Mouse (Mus musculus): ENCODE data around the gene Zfp956. TPM values are rescaled to one million over a fixed set of nuclear protein-coding genes. Genes with fewer than 3 reads are reported as not detected.
A peak's percentile ranks its signal among the peaks of the same experiment; 100 is the strongest.

Gene Zfp956
- polyA plus RNA-seq (2014; fragmentation: Nextera tagmentation; extraction: Ambion mirVana), result 9.7 and 11.1 TPM in 2 replicates

DNA sequence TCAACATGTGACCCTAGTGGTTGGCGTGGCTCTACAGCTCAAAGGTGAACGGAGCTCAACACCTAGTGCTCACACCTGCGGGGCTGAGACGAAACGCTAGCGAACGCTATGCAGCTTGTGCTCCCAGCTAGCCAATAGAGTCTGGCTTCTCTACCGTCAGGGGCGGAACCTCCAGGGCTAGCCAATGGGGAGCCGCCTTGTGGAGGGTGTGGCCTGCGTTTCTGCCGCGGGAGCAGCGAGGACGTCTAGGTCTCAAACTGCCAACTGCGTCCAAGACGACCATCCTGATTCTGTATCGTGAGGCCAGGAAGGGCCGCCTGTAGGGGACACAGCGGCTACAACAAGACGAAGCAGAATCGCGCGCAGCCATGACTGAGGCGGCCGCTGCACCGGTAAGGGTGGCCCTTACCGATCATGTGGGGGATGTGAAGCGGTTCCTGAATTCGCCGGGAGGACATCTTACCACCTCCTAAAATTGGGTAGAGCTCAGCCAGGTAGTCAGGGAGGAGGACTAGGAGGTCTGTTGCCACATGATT lies at the start of gene Zfp956:
TSS of gene Zfp956 (plus strand) at position 200 of the 536 bp plus-strand sequence.
- H3K4me1 ChIP-seq (replicated peaks; ENCODE audit: control insufficient read depth, insufficient read depth, low read length), result peaks cover 3% of the 10 kb centered on the region; the same call in 1 of the 2 replicates
- ATAC-seq (replicated peaks; ENCODE audit: low FRiP score, low TSS enrichment, low read depth) (peak; percentile 99), DNase-seq (ENCODE audit: low spot score) (peak; percentile 94)
- H3K4me3 ChIP-seq (ENCODE audit: low read depth, low read length), result peak within 1 kb of the TSS; percentile 84
- H3K9ac ChIP-seq (ENCODE audit: low read length), result peak within 1 kb of the TSS; percentile 76
- peak within 1 kb of the TSS; percentile 80 for H3K27ac ChIP-seq (ENCODE audit: low read depth)
- no peaks in the 10 kb centered on the region for H3K9me3 ChIP-seq (ENCODE audit: control insufficient read depth, low read length)
- peaks cover 19% of the 10 kb centered on the region; the same call in 1 of the 2 replicates for H3K36me3 ChIP-seq (ENCODE audit: control insufficient read depth, insufficient read depth, low read length)
- H3K27me3 ChIP-seq (replicated peaks; ENCODE audit: control insufficient read depth, insufficient read depth, low read length), result no peaks in the 10 kb centered on the region
- H3K4me2 ChIP-seq (ENCODE audit: low read length), result peak within 1 kb of the TSS; percentile 88
- WGBS, result under 1% methylated on average over 31 of the region's 31 CpGs

DNA sequence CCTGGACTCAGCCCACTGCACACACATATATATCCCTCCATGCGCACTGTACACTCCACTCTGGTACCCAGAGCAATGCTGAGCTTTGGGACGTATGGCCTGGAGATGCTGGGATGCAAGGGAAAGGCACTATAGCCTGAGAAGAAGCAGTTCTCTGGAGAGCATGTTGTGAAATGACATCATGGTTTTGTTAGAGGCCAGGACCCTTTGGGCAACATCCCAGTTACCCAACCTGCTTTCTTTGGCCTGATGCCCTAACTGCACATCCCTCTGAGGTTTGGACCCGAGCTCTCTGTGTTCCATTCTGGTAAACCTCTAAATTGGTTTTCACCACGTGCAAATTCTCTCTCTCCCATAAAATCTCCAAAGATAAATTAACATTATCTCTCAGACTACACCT lies 49.6 kb upstream of the Zfp956 start:
- no peak overlapping the region for H3K9ac ChIP-seq (ENCODE audit: low read length)
- no peaks in the 10 kb centered on the region for H3K4me1 ChIP-seq (replicated peaks; ENCODE audit: control insufficient read depth, insufficient read depth, low read length)
- peaks cover 77% of the 10 kb centered on the region for H3K36me3 ChIP-seq (ENCODE audit: control insufficient read depth, insufficient read depth, low read length)
- DNase-seq (ENCODE audit: low spot score) (no peak), ATAC-seq (replicated peaks; ENCODE audit: low FRiP score, low TSS enrichment, low read depth) (no peak)
- 77% methylated on average over 4 of the region's 4 CpGs for WGBS
- no peaks in the 10 kb centered on the region for H3K27me3 ChIP-seq (replicated peaks; ENCODE audit: control insufficient read depth, insufficient read depth, low read length)
- no peak overlapping the region for H3K4me2 ChIP-seq (ENCODE audit: low read length)
- no peaks in the 10 kb centered on the region for H3K9me3 ChIP-seq (ENCODE audit: control insufficient read depth, low read length)
- no peak overlapping the region for H3K27ac ChIP-seq (ENCODE audit: low read depth)
- H3K4me3 ChIP-seq (ENCODE audit: low read depth, low read length), result no peak overlapping the region

DNA sequence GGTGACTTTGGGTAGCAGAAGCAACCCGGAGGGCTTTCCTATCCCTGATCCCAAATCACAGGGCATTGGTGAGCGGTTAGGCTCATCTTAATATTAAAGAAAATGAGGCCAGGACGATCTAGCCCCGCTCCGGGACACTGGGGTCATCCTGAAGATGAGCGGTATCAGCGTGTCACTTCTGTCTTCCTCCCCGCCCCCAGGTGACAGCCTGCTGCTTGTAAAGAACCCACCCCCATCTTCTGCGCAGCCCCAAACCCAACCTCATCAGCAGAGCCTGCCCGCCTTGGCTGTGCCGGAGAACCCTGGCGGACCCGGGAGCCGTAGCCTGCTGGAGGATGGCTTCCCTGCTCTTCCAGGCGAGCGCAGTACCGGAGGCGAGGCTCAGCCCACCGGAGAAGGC lies 48.8 kb upstream of the Zfp956 start:
- no peak overlapping the region for H3K4me3 ChIP-seq (ENCODE audit: low read depth, low read length)
- no peak overlapping the region for H3K9ac ChIP-seq (ENCODE audit: low read length)
- H3K36me3 ChIP-seq (ENCODE audit: control insufficient read depth, insufficient read depth, low read length), result peaks cover 71% of the 10 kb centered on the region
- no peak overlapping the region for H3K4me2 ChIP-seq (ENCODE audit: low read length)
- no peaks in the 10 kb centered on the region for H3K9me3 ChIP-seq (ENCODE audit: control insufficient read depth, low read length)
- H3K27ac ChIP-seq (ENCODE audit: low read depth), result no peak overlapping the region
- DNase-seq (ENCODE audit: low spot score), result no peak
- ATAC-seq (replicated peaks; ENCODE audit: low FRiP score, low TSS enrichment, low read depth), result no peak
- no peaks in the 10 kb centered on the region for H3K4me1 ChIP-seq (replicated peaks; ENCODE audit: control insufficient read depth, insufficient read depth, low read length)
- 51% methylated on average over 19 of the region's 19 CpGs for WGBS
- H3K27me3 ChIP-seq (replicated peaks; ENCODE audit: control insufficient read depth, insufficient read depth, low read length), result no peaks in the 10 kb centered on the region

DNA sequence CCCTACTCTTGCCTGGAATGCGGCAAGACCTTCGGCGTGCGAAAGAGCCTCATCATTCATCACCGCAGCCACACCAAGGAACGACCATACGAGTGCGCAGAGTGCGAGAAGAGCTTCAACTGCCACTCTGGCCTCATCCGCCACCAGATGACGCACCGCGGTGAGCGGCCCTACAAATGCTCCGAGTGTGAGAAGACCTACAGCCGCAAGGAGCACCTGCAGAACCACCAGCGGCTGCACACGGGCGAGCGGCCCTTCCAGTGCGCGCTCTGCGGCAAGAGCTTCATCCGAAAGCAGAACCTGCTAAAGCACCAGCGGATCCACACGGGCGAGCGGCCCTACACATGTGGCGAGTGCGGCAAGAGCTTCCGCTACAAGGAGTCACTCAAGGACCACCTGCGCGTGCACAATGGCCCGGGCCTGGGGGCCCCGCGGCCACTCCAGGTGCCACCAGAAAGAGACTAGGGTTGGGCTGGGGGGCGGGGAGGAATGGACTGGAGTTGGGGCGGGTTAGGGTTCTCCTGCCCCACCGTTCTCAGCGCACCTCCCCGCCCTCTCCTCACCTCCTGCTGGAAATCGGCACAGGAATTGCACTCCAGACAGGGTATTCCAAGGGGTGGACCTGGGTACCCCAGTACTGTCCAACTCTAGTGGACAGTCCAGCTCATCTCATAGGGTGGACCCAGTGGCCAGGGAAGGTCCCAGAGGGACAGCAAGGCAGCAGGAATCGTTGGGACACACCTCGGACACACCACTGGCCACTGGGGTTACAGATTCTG lies 48.1 kb upstream of the Zfp956 start:
- Histone ChIP-seq H3K27me3 (replicated peaks; ENCODE audit: control insufficient read depth, insufficient read depth, low read length) (no peaks in the 10 kb centered on the region), H3K4me1 (replicated peaks; ENCODE audit: control insufficient read depth, insufficient read depth, low read length) (no peaks in the 10 kb centered on the region), H3K4me2 (ENCODE audit: low read length) (no peak overlapping the region), H3K9me3 (ENCODE audit: control insufficient read depth, low read length) (no peaks in the 10 kb centered on the region), H3K4me3 (ENCODE audit: low read depth, low read length) (no peak overlapping the region), H3K36me3 (ENCODE audit: control insufficient read depth, insufficient read depth, low read length) (peaks cover 64% of the 10 kb centered on the region), H3K9ac (ENCODE audit: low read length) (no peak overlapping the region), H3K27ac (ENCODE audit: low read depth) (no peak overlapping the region)
- WGBS, result 66% methylated on average over 44 of the region's 44 CpGs
- ATAC-seq (replicated peaks; ENCODE audit: low FRiP score, low TSS enrichment, low read depth) (no peak), DNase-seq (ENCODE audit: low spot score) (no peak)

DNA sequence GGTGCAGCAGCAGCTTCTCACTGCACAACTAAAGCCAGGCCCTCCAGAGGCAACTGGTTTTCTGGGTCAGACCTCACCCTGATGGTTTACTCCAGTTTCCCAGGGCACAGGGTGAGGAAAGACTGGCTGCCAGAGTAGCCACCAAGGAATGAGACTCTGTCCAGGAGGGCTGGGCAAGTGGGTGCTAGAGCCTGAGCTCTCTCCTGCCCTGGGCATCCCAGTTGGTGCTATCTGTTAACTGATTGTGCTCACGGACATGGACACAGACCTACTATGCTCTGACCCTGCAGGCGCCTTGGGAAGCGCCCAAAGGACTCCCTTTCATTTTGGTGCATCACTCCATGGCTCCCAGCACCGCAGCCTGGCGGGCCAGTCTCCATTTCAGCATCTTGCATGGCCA lies 46.9 kb upstream of the Zfp956 start:
- WGBS, result 98% methylated on average over 5 of the region's 5 CpGs
- peaks cover 61% of the 10 kb centered on the region for H3K36me3 ChIP-seq (ENCODE audit: control insufficient read depth, insufficient read depth, low read length)
- H3K9me3 ChIP-seq (ENCODE audit: control insufficient read depth, low read length), result no peaks in the 10 kb centered on the region
- H3K9ac ChIP-seq (ENCODE audit: low read length), result no peak overlapping the region
- H3K4me1 ChIP-seq (replicated peaks; ENCODE audit: control insufficient read depth, insufficient read depth, low read length), result no peaks in the 10 kb centered on the region
- H3K4me3 ChIP-seq (ENCODE audit: low read depth, low read length), result no peak overlapping the region
- no peak overlapping the region for H3K4me2 ChIP-seq (ENCODE audit: low read length)
- no peaks in the 10 kb centered on the region for H3K27me3 ChIP-seq (replicated peaks; ENCODE audit: control insufficient read depth, insufficient read depth, low read length)
- H3K27ac ChIP-seq (ENCODE audit: low read depth), result no peak overlapping the region
- ATAC-seq (replicated peaks; ENCODE audit: low FRiP score, low TSS enrichment, low read depth), result no peak
- DNase-seq (ENCODE audit: low spot score), result no peak

DNA sequence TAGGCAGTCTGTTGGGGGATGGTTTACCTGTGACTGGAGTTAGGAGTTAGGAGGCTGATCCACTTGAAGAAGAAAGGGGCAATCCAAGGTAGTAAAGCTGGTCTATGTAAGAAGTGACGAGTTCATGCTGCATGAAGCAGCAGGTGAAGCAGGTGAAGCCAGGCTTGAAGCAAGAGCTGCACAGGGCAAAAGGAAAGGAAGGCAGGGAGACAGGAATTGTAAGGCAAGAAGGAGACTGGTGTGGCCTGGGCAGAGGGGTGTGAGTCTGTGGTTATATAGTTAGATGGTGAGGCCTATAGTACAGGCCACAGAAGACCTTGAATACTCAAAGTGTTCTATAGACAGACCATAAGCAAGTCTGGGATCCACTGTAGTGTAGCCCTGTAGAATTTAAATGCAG lies 44.2 kb upstream of the Zfp956 start:
- H3K4me1 ChIP-seq (replicated peaks; ENCODE audit: control insufficient read depth, insufficient read depth, low read length), result no peaks in the 10 kb centered on the region
- 82% methylated on average over 1 of the region's 1 CpGs for WGBS
- H3K9ac ChIP-seq (ENCODE audit: low read length), result no peak overlapping the region
- H3K9me3 ChIP-seq (ENCODE audit: control insufficient read depth, low read length), result no peaks in the 10 kb centered on the region
- H3K27ac ChIP-seq (ENCODE audit: low read depth), result no peak overlapping the region
- H3K4me2 ChIP-seq (ENCODE audit: low read length), result no peak overlapping the region
- peaks cover 40% of the 10 kb centered on the region for H3K36me3 ChIP-seq (ENCODE audit: control insufficient read depth, insufficient read depth, low read length)
- DNase-seq (ENCODE audit: low spot score) (no peak), ATAC-seq (replicated peaks; ENCODE audit: low FRiP score, low TSS enrichment, low read depth) (no peak)
- H3K4me3 ChIP-seq (ENCODE audit: low read depth, low read length), result no peak overlapping the region
- no peaks in the 10 kb centered on the region for H3K27me3 ChIP-seq (replicated peaks; ENCODE audit: control insufficient read depth, insufficient read depth, low read length)

DNA sequence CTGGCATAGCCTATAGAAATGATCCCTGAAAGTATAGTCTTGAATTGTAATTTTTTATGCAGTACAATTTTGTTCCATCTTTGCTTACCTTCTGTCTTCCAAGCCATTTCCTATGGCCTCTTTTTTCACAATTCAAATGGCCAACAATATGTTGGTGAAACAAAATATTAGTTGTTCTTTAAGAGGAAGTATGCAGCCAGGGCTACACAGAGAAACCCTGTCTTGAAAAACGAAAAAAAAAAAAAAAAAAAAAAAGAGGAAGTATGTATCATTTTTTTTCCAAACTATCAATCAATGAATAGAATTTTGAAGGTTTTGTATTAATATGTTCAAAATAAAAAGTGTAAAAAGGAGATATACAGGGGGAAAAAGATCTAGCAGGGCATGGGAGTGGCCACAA lies 41.5 kb upstream of the Zfp956 start:
- Histone ChIP-seq H3K27ac (ENCODE audit: low read depth) (no peak overlapping the region), H3K9ac (ENCODE audit: low read length) (no peak overlapping the region), H3K9me3 (ENCODE audit: control insufficient read depth, low read length) (no peaks in the 10 kb centered on the region), H3K4me1 (replicated peaks; ENCODE audit: control insufficient read depth, insufficient read depth, low read length) (no peaks in the 10 kb centered on the region), H3K27me3 (replicated peaks; ENCODE audit: control insufficient read depth, insufficient read depth, low read length) (no peaks in the 10 kb centered on the region), H3K36me3 (ENCODE audit: control insufficient read depth, insufficient read depth, low read length) (peaks cover 13% of the 10 kb centered on the region), H3K4me3 (ENCODE audit: low read depth, low read length) (no peak overlapping the region), H3K4me2 (ENCODE audit: low read length) (no peak overlapping the region)
- no peak for DNase-seq (ENCODE audit: low spot score)
- WGBS, result 59% methylated on average over 1 of the region's 1 CpGs
- no peak for ATAC-seq (replicated peaks; ENCODE audit: low FRiP score, low TSS enrichment, low read depth)

DNA sequence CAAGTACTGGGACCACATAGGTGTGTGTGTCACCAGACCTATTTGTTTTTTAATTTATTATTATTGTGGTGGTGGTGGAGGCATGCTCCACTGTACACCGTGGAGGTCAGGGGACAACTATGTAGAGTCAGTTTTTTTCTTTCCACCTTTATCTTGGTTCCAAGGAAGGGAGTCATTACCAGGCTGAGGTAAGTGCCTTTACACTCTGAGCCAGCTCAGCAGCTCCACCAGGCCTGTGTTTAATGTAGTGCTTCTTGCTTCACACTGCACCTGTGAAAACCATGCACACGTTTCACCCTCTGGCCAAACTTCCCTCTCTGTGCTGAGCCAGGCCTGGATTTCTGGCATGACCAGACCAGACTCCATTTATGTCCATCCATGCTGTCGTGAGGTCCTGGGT lies 40.2 kb upstream of the Zfp956 start:
- Histone ChIP-seq H3K9me3 (ENCODE audit: control insufficient read depth, low read length) (no peaks in the 10 kb centered on the region), H3K27ac (ENCODE audit: low read depth) (no peak overlapping the region), H3K36me3 (ENCODE audit: control insufficient read depth, insufficient read depth, low read length) (0 out of 2 replicates have a peak, but pooled peaks cover 5% of the 10 kb centered on the region), H3K4me2 (ENCODE audit: low read length) (no peak overlapping the region), H3K4me3 (ENCODE audit: low read depth, low read length) (no peak overlapping the region), H3K27me3 (replicated peaks; ENCODE audit: control insufficient read depth, insufficient read depth, low read length) (no peaks in the 10 kb centered on the region), H3K4me1 (replicated peaks; ENCODE audit: control insufficient read depth, insufficient read depth, low read length) (no peaks in the 10 kb centered on the region), H3K9ac (ENCODE audit: low read length) (no peak overlapping the region)
- WGBS, result 47% methylated on average over 3 of the region's 3 CpGs
- ATAC-seq (replicated peaks; ENCODE audit: low FRiP score, low TSS enrichment, low read depth) (peak; percentile 32; the same call in 1 of the 2 replicates), DNase-seq (ENCODE audit: low spot score) (no peak)

DNA sequence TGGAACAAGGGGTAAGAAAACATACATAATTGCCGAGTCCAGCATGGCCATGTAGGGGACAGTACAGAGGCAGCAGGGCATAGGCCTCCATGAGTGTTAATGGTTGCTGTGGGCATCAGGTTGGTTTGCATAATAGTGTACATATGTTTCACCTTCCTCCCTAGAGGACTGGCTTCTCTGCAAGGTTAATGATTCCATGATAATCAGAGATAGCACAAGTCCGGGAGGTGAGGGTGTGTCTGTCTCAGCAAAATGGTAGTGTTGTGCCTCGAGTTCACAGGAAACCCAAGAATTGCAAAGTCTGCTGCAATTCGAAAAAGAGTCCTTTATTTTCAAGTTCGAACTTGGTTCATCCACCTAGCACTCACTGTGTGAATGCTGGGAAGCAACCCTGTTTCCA lies 36.1 kb upstream of the Zfp956 start:
- Histone ChIP-seq H3K4me3 (ENCODE audit: low read depth, low read length) (no peak overlapping the region), H3K36me3 (ENCODE audit: control insufficient read depth, insufficient read depth, low read length) (no peaks in the 10 kb centered on the region), H3K27ac (ENCODE audit: low read depth) (no peak overlapping the region), H3K9me3 (ENCODE audit: control insufficient read depth, low read length) (no peaks in the 10 kb centered on the region), H3K9ac (ENCODE audit: low read length) (no peak overlapping the region), H3K4me1 (replicated peaks; ENCODE audit: control insufficient read depth, insufficient read depth, low read length) (peaks cover 10% of the 10 kb centered on the region), H3K27me3 (replicated peaks; ENCODE audit: control insufficient read depth, insufficient read depth, low read length) (no peaks in the 10 kb centered on the region), H3K4me2 (ENCODE audit: low read length) (no peak overlapping the region)
- ATAC-seq (replicated peaks; ENCODE audit: low FRiP score, low TSS enrichment, low read depth) (no peak), DNase-seq (ENCODE audit: low spot score) (no peak)
- WGBS, result 71% methylated on average over 5 of the region's 5 CpGs
